Mouse (Mus musculus) CH12.LX (cell line): ENCODE results near the gene Hs1bp3.

Experiments used
- CTCF ChIP-seq, 2 experiments: IDR thresholded peaks in 1 of 2; conservative IDR thresholded peaks in 1 of 2; 2 replicates each; pipeline ENCODE4 v1.5.1; 2011 to 2012; ENCODE audit warnings: low read depth in 2 of 2, low read length in 2 of 2, improper control_type of control experiment in 1 of 2, inconsistent platforms in 1 of 2, mild to moderate bottlenecking in 1 of 2, moderate library complexity in 1 of 2
- EP300 ChIP-seq: IDR thresholded peaks from 2 replicates; pipeline ENCODE4 v1.6.1; 2011; ENCODE audit warnings: low read length, improper control_type of control experiment
- MAZ ChIP-seq: IDR thresholded peaks from 2 replicates; pipeline ENCODE4 v1.6.1; 2012; ENCODE audit warnings: low read depth, mild to moderate bottlenecking, inconsistent platforms, low read length, improper control_type of control experiment, moderate library complexity
- NRF1 ChIP-seq: IDR thresholded peaks from 2 replicates; pipeline ENCODE4 v1.6.1; 2014; ENCODE audit warnings: low read depth, mild to moderate bottlenecking, inconsistent platforms, low read length, improper control_type of control experiment, moderate library complexity
- POLR2AphosphoS2 ChIP-seq: IDR thresholded peaks from 2 replicates; pipeline ENCODE4 v1.6.1; 2011; ENCODE audit warnings: low read depth, low read length, improper control_type of control experiment
- TCF12 ChIP-seq: IDR thresholded peaks from 2 replicates; pipeline ENCODE4 v1.6.1; 2014; ENCODE audit warnings: low read depth, mild to moderate bottlenecking, inconsistent platforms, low read length, improper control_type of control experiment
- ZC3H11A ChIP-seq: IDR thresholded peaks from 2 replicates; pipeline ENCODE4 v1.6.1; 2012; ENCODE audit warnings: low read depth, mild to moderate bottlenecking, inconsistent platforms, low read length, improper control_type of control experiment

GRCm38 (mm10) chr12:8324086-8324485, 10.9 kb downstream of the Hs1bp3 start:
- TF ChIP-seq EP300 (no peak), MAZ (no peak), ZC3H11A (no peak), CTCF (conservative IDR thresholded peaks at IDR 0.05 in 1 of 2, IDR thresholded peaks at IDR 0.05 in 1 of 2; ENCODE audit: low read depth in 2 of 2, low read length in 2 of 2) (no peak), POLR2AphosphoS2 (no peak), NRF1 (no peak), TCF12 (no peak)
